Mouse (Mus musculus) embryonic facial prominence, embryonic 12.5 days (tissue): ENCODE results near the gene Mbd3. TPM values are rescaled to one million over a fixed set of nuclear protein-coding genes. Genes with fewer than 3 reads are reported as not detected.

Experiments used
- ATAC-seq: fragments of 200-750 bp; cut with Nextera tagmentation; 2 replicates; pipeline ENCODE4 v1.8.0; 2017; ENCODE audit not compliant: insufficient number of reproducible peaks, insufficient read depth, low FRiP score, low TSS enrichment
- H3K27ac ChIP-seq: fragments of 300-500 bp; sonication (generic); 2 replicates; pipeline ENCODE4 v1.5.1; 2016; ENCODE audit warnings: mild to moderate bottlenecking
- H3K27me3 ChIP-seq: fragments of 300-500 bp; sonication (generic); 2 replicates; pipeline ENCODE4 v1.6.1; 2016; ENCODE audit warnings: mild to moderate bottlenecking, moderate library complexity
- H3K36me3 ChIP-seq: fragments of 300-500 bp; sonication (generic); 2 replicates; pipeline ENCODE4 v1.6.1; 2016; ENCODE audit warnings: mild to moderate bottlenecking
- H3K4me1 ChIP-seq: fragments of 300-500 bp; sonication (generic); 2 replicates; pipeline ENCODE4 v1.6.1; 2016
- H3K4me2 ChIP-seq: fragments of 300-500 bp; sonication (generic); replicated peaks from 2 replicates; pipeline ENCODE4 v1.6.1; 2016; ENCODE audit warnings: mild to moderate bottlenecking, moderate library complexity
- H3K4me3 ChIP-seq: fragments of 300-500 bp; sonication (generic); 2 replicates; pipeline ENCODE4 v1.5.1; 2016; ENCODE audit warnings: mild to moderate bottlenecking
- H3K9ac ChIP-seq: fragments of 300-500 bp; sonication (generic); 2 replicates; pipeline ENCODE4 v1.6.1; 2016; ENCODE audit warnings: mild to moderate bottlenecking, moderate library complexity
- H3K9me3 ChIP-seq: fragments of 300-500 bp; sonication (generic); 2 replicates; pipeline ENCODE4 v1.6.1; 2016; ENCODE audit warnings: mild to moderate bottlenecking, moderate library complexity
- WGBS: fragments of 180-500 bp; shearing (Covaris S2); methylation state at CpG from one replicate; pipeline ENCODE4 v1.1.7; 2016; 5-methylcytosine and 5-hydroxymethylcytosine counted together
- polyA plus RNA-seq: library from polyadenylated mRNA; unstranded; fragments of >200 nt; fragmentation: Nextera tagmentation; extraction: Ambion mirVana; gene quantifications from 2 replicates; pipeline ENCODE4 v1.2.1, GENCODE M21; 2016

The Mbd3 gene
- polyA plus RNA-seq, 1 experiment from 2014 or later: 332 TPM

- no peaks in the 10 kb centered on the region for H3K9me3 ChIP-seq
- 0 out of 2 replicates have a peak overlapping the region, but pooled peaks have one; percentile 83 for H3K27ac ChIP-seq
- peak overlapping the region; percentile 88 for H3K9ac ChIP-seq
- no peak for ATAC-seq
- H3K4me3 ChIP-seq: peak overlapping the region; percentile 96
- peaks cover 51% of the 10 kb centered on the region for H3K36me3 ChIP-seq
- peak overlapping the region; percentile 96 for H3K4me2 ChIP-seq
- H3K27me3 ChIP-seq: no peaks in the 10 kb centered on the region
- peaks cover 25% of the 10 kb centered on the region for H3K4me1 ChIP-seq
- WGBS: 52% methylated on average over 10 of the region's 10 CpGs
Observed at GRCm38 (mm10) chr10:80405481-80406173, 6.3 kb upstream of the Mbd3 start.

GRCm38 (mm10) chr10:80403044-80403692 is 3.8 kb upstream of the Mbd3 start:
- 98% methylated on average over 4 of the region's 4 CpGs for WGBS
- no peak overlapping the region for H3K4me3 ChIP-seq
- no peak overlapping the region for H3K27ac ChIP-seq
- no peaks in the 10 kb centered on the region for H3K9me3 ChIP-seq
- no peak overlapping the region for H3K9ac ChIP-seq
- peaks cover 32% of the 10 kb centered on the region for H3K4me1 ChIP-seq
- H3K4me2 ChIP-seq: no peak overlapping the region
- no peak for ATAC-seq
- H3K36me3 ChIP-seq: peaks cover 32% of the 10 kb centered on the region
- no peaks in the 10 kb centered on the region for H3K27me3 ChIP-seq

DNA sequence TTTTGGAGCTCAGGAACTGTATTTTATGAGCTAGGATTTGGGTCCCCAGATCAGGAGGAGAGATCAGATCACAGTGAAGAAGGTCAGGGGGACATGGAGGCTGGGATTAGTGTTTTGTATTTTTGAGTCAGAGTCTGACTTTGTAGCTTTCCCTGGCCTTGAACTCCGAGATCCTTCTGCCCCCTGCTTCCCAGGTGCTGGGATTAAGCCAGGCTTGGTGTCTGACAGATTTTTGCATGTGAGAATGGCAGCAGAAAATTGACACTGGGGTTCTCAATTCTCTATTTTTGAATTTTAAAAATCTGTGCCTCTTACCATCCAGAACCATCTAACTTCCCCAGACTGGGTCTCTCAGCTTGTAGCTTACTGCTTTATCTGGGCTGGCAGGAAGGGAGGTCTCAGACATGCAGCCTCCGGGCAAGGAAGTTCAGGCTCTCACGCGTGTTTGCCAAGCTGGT is 1.4 kb upstream of the Mbd3 start:
- H3K4me1 ChIP-seq: peaks cover 29% of the 10 kb centered on the region
- peak overlapping the region; percentile 73 for H3K4me3 ChIP-seq
- no peak for ATAC-seq
- H3K4me2 ChIP-seq: peak overlapping the region; percentile 70
- no peaks in the 10 kb centered on the region for H3K9me3 ChIP-seq
- WGBS: 82% methylated on average over 4 of the region's 4 CpGs
- H3K36me3 ChIP-seq: peaks cover 44% of the 10 kb centered on the region
- peak overlapping the region; percentile 100 for H3K27ac ChIP-seq
- H3K9ac ChIP-seq: peak overlapping the region; percentile 58; the same call in 1 of the 2 replicates
- H3K27me3 ChIP-seq: no peaks in the 10 kb centered on the region

DNA sequence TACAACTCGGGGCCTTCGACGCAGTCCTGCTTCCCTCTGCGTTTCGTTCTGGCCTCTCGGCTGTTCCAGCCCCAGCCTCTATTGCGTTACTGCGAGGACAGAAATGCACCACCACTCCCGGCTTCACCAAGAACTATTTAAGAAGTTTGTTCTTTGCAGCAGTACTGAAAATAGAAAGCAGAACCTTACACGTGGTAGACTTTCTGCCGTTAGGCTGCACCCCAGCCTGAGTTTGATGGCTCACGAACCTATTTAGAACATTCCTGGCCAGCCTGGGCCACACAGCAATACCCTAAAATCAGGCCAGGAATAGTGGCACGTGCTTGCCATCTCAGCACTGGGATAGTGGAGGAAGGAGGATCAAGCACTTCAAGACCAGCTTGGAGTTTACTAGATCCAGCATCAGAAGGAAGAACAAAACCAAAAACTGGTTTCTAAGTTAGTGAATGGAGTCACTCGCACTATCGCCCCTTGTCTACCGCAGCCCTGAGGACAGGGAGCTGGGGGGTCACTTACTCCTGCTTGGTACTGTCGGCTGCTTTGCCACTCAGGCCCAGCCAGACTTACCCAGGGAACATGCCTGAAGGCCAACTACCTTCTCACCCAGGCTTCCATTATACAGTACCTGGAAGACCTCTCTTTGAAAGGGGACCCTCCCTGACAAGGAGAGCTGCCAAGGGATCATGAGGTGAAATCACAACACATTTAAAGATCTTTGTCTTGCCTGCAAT is 788 bp upstream of the Mbd3 start:
- peak overlapping the region; percentile 73 for H3K4me3 ChIP-seq
- peak overlapping the region; percentile 100 for H3K27ac ChIP-seq
- 14% methylated on average over 17 of the region's 17 CpGs for WGBS
- no peaks in the 10 kb centered on the region for H3K27me3 ChIP-seq
- peak overlapping the region; percentile 70 for H3K4me2 ChIP-seq
- ATAC-seq: no peak
- H3K36me3 ChIP-seq: peaks cover 50% of the 10 kb centered on the region
- no peaks in the 10 kb centered on the region for H3K9me3 ChIP-seq
- peak overlapping the region; percentile 58 for H3K9ac ChIP-seq
- peaks cover 23% of the 10 kb centered on the region for H3K4me1 ChIP-seq

DNA sequence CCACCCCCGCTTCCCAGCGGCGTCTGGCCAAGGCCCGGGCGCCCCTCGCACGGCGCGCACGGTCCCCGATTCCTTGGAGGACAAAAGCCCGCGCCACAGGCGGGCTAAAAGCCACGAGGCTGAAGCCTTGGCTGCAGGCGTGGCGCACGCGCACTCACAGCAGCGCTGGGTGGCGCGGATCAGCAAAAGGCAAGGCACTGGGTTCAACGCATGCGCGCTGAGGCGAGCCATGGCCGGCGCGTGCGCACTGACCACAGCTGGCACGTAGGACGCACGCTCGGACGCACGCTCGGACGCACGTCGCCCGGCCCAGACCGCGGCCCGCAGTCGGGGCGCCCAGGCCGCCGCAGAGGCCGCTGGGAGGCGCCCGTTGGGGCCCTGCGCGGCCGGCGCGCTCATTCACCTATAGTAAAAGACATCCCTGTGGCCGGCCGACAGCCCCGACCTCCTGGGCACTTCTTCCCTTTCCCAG is 595 bp downstream of the Mbd3 start:
- Histone ChIP-seq H3K4me3 (peak overlapping the region; percentile 73), H3K9ac (peak overlapping the region; percentile 96), H3K9me3 (no peaks in the 10 kb centered on the region), H3K27me3 (no peaks in the 10 kb centered on the region), H3K4me1 (peaks cover 21% of the 10 kb centered on the region), H3K4me2 (peak overlapping the region; percentile 89), H3K27ac (peak overlapping the region; percentile 100), H3K36me3 (peaks cover 57% of the 10 kb centered on the region)
- under 1% methylated on average over 56 of the region's 59 CpGs for WGBS
- peak; percentile 80 for ATAC-seq

DNA sequence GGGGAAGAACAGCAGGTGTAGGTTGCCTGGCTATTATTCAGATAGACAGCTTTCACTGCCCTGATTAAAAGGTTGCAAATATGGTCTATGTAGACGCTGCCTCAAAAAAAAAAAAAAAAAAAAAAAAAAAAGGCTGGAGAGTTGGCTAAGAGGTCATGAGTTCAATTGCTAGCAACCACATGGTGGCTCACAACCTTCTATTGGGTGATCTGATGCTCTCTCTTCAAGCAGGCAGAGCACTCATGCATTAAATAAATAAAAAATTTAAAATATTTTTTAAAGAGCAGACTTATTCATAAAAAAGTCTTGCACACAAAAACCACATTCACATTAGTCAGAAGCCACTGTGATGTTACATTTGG is 1.2 kb downstream of the Mbd3 start:
- peak overlapping the region; percentile 100 for H3K27ac ChIP-seq
- peaks cover 21% of the 10 kb centered on the region for H3K4me1 ChIP-seq
- H3K9ac ChIP-seq: peak overlapping the region; percentile 96
- no peaks in the 10 kb centered on the region for H3K9me3 ChIP-seq
- 0% methylated on average over 1 of the region's 1 CpGs for WGBS
- peak overlapping the region; percentile 73 for H3K4me3 ChIP-seq
- no peak for ATAC-seq
- no peaks in the 10 kb centered on the region for H3K27me3 ChIP-seq
- H3K4me2 ChIP-seq: peak overlapping the region; percentile 89
- H3K36me3 ChIP-seq: peaks cover 57% of the 10 kb centered on the region

DNA sequence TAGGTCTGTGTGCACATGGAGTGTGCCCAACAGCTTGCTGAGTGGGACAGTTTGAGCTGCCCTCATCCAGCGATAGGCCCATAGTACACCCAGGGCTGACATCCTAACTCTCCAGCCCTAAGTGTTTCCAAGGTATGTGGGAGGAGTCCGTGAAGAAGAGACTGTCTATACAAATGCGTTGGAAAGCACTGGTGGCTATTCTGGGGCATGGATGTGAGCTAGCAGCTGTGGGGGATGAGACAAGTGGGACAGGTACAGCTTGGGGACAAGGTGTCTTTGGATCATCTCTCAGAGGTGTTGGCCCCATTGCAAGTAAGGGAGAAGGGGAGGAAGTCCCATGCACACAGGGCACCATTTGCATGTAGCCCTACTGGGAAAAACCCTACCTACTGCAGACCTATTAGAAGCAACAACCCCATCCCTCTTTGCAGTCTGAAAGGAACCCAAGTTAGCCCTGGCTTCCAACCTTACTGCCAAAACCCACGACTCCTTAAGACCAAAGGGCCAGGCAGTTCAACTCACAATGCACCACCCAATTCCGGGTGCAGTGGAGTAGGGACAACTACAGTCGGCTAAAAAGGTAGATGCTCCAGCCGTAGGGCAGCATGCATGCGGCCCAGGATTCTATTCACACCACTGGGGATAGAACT is 1.7 kb downstream of the Mbd3 start:
- H3K4me3 ChIP-seq: peak overlapping the region; percentile 73
- ATAC-seq: no peak
- peak overlapping the region; percentile 100 for H3K27ac ChIP-seq
- WGBS: 56% methylated on average over 8 of the region's 8 CpGs
- H3K9ac ChIP-seq: peak overlapping the region; percentile 60
- H3K4me1 ChIP-seq: peaks cover 21% of the 10 kb centered on the region
- no peaks in the 10 kb centered on the region for H3K27me3 ChIP-seq
- peaks cover 57% of the 10 kb centered on the region for H3K36me3 ChIP-seq
- H3K4me2 ChIP-seq: peak overlapping the region; percentile 89
- H3K9me3 ChIP-seq: no peaks in the 10 kb centered on the region

- Histone ChIP-seq H3K4me1 (peaks cover 21% of the 10 kb centered on the region), H3K9ac (peak overlapping the region; percentile 60), H3K27me3 (no peaks in the 10 kb centered on the region), H3K4me2 (peak overlapping the region; percentile 89), H3K4me3 (peak overlapping the region; percentile 73), H3K27ac (peak overlapping the region; percentile 100; the same call in 1 of the 2 replicates), H3K36me3 (peaks cover 59% of the 10 kb centered on the region), H3K9me3 (no peaks in the 10 kb centered on the region)
- WGBS: 90% methylated on average over 11 of the region's 11 CpGs
- ATAC-seq: no peak
Observed at GRCm38 (mm10) chr10:80396822-80397523, 2.4 kb downstream of the Mbd3 start.

- WGBS: 96% methylated on average over 35 of the region's 35 CpGs
- Histone ChIP-seq H3K4me1 (peaks cover 15% of the 10 kb centered on the region), H3K9ac (no peak overlapping the region), H3K27me3 (no peaks in the 10 kb centered on the region), H3K27ac (no peak overlapping the region), H3K9me3 (no peaks in the 10 kb centered on the region), H3K4me3 (no peak overlapping the region), H3K36me3 (peaks cover 66% of the 10 kb centered on the region), H3K4me2 (no peak overlapping the region)
- ATAC-seq: no peak
Observed at GRCm38 (mm10) chr10:80395025-80395627, 4.2 kb downstream of the Mbd3 start.

DNA sequence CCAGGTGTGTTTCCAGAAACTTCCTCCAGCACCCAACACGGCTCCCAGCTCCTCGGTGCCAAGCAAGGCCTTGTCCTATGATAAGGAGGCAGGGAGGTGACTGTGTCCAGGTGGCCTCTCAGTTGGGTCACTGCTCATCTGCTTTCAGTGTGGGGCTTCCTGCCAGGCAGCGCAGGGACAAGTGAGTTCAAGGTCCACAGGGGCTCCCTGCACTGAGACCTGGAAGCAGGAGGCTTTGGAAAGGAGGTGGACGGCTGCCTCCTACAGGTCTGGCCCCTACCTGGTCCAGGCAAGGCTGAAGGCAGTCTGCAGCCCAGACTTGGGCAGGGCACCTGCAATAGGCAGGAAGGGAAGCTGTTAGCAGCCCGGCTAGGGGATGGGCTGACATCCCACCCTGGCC is 6.7 kb downstream of the Mbd3 start:
- Histone ChIP-seq H3K4me2 (no peak overlapping the region), H3K36me3 (peaks cover 72% of the 10 kb centered on the region), H3K4me3 (no peak overlapping the region), H3K27ac (no peak overlapping the region), H3K4me1 (peaks cover 18% of the 10 kb centered on the region), H3K27me3 (no peaks in the 10 kb centered on the region), H3K9ac (no peak overlapping the region), H3K9me3 (no peaks in the 10 kb centered on the region)
- 93% methylated on average over 5 of the region's 5 CpGs for WGBS
- no peak for ATAC-seq
